Mouse (Mus musculus): ENCODE measurements around the gene Tubb2a.
"Not testable (repeated sequence)": the region's sequence is repeated elsewhere in the genome, so short reads cannot be mapped to it uniquely, and the experiment has no call there.

- not testable (repeated sequence) for TF ChIP-seq CHD2 (IDR thresholded peaks at IDR 0.05; ENCODE audit: low read length); CTCF (IDR thresholded peaks at IDR 0.05 in 2 of 3, conservative IDR thresholded peaks at IDR 0.05 in 1 of 3; ENCODE audit: control insufficient read depth in 1 of 3, insufficient read depth in 1 of 3, low read depth in 2 of 3, low read length in 3 of 3, poor library complexity in 1 of 3, severe bottlenecking in 1 of 3); KAT2A (conservative IDR thresholded peaks at IDR 0.05; ENCODE audit: low read depth, low read length); POLR2AphosphoS2 (IDR thresholded peaks at IDR 0.05; ENCODE audit: low read length); POLR2A (IDR thresholded peaks at IDR 0.05; ENCODE audit: control insufficient read depth in 1 of 2, insufficient read depth in 1 of 2, low read depth in 1 of 2, low read length in 2 of 2, poor library complexity in 1 of 2); MEF2A (IDR thresholded peaks at IDR 0.05; ENCODE audit: extremely low read depth, insufficient replicate concordance, low read depth, low read length, poor library complexity, severe bottlenecking); TAL1 (IDR thresholded peaks at IDR 0.05; ENCODE audit: low read length)
Observed at GRCm38 (mm10) chr13:34075893-34076292, 1.9 kb downstream of the Tubb2a start.
